Mouse (Mus musculus): ENCODE data around the gene Fuk. TPM values are rescaled to one million over a fixed set of nuclear protein-coding genes. Genes with fewer than 3 reads are reported as not detected.
"Not testable (repeated sequence)": the region's sequence is repeated elsewhere in the genome, so short reads cannot be mapped to it uniquely, and the experiment has no call there.

Gene Fuk
- polyA plus RNA-seq, 1 experiment from 2014 or later: 5.1 TPM

DNA sequence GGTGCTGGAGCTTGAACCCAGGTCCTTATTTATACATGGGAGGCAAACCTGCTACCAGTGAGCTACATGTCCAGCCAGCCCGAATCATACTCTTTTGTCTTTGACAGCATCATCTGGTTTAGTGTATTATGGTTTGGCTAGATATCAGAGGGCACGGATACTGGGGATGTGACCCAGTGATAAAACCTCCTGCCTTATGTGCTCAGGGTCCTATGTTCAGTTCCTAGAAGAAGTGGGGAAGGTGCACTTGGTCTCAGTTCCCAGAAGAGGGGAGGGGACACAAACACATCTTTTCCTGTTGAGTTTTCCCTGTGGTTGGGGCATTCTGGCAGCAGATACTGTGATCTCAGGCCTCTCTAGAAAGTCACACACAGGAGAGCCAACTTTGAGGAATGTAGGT lies 31.0 kb upstream of the Fuk start:
- Histone ChIP-seq H3K27me3 (ENCODE audit: control insufficient read depth, insufficient read depth, low read length) (no peaks in the 10 kb centered on the region), H3K4me2 (no peak overlapping the region), H3K36me3 (ENCODE audit: control insufficient read depth, insufficient read depth, low read length) (no peaks in the 10 kb centered on the region), H3K9me3 (replicated peaks; ENCODE audit: control insufficient read depth, low read length) (no peaks in the 10 kb centered on the region), H3K4me1 (ENCODE audit: control insufficient read depth, insufficient read depth, low read length) (peaks cover 30% of the 10 kb centered on the region), H3K4me3 (ENCODE audit: low read depth, low read length) (no peak overlapping the region), H3K27ac (ENCODE audit: low read depth, low read length) (no peak overlapping the region), H3K9ac (ENCODE audit: low read depth, low read length) (no peak overlapping the region; the same call in 1 of the 2 replicates)
- 75% methylated on average over 2 of the region's 2 CpGs for WGBS (ENCODE audit: insufficient replicate concordance)
- no peak for ATAC-seq (replicated peaks; ENCODE audit: insufficient number of reproducible peaks, low FRiP score, low TSS enrichment)

DNA sequence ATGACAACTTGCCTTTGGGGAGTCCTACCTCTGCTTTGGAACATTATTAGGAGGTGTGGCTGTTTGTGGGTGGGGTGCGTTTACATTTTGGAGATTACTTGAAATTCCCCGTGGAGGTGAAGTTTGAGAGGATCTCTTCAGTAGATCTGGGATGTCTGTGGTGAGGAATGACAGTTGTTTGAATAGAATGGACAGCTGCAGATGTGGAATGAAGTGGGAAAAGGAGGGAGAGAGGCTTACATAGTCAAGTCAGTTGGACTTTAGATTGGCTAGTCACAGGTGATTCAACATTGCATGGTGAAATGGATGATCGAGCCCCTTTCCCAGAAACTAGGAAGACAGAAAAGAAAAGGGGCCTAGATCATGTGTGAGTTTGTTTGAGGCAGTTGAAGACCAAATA lies 30.2 kb upstream of the Fuk start:
- H3K4me2 ChIP-seq: peak overlapping the region; percentile 40
- no peaks in the 10 kb centered on the region for H3K9me3 ChIP-seq (replicated peaks; ENCODE audit: control insufficient read depth, low read length)
- no peak overlapping the region for H3K27ac ChIP-seq (ENCODE audit: low read depth, low read length)
- H3K27me3 ChIP-seq (ENCODE audit: control insufficient read depth, insufficient read depth, low read length): no peaks in the 10 kb centered on the region
- H3K4me1 ChIP-seq (ENCODE audit: control insufficient read depth, insufficient read depth, low read length): peaks cover 32% of the 10 kb centered on the region
- H3K36me3 ChIP-seq (ENCODE audit: control insufficient read depth, insufficient read depth, low read length): no peaks in the 10 kb centered on the region
- no peak for ATAC-seq (replicated peaks; ENCODE audit: insufficient number of reproducible peaks, low FRiP score, low TSS enrichment)
- H3K9ac ChIP-seq (ENCODE audit: low read depth, low read length): no peak overlapping the region
- no peak overlapping the region for H3K4me3 ChIP-seq (ENCODE audit: low read depth, low read length)
- 68% methylated on average over 3 of the region's 3 CpGs for WGBS (ENCODE audit: insufficient replicate concordance)

- peak overlapping the region; percentile 41 for H3K27ac ChIP-seq (ENCODE audit: low read depth, low read length)
- no peaks in the 10 kb centered on the region for H3K27me3 ChIP-seq (ENCODE audit: control insufficient read depth, insufficient read depth, low read length)
- H3K4me1 ChIP-seq (ENCODE audit: control insufficient read depth, insufficient read depth, low read length): peaks cover 38% of the 10 kb centered on the region
- H3K4me2 ChIP-seq: peak overlapping the region; percentile 40
- 44% methylated on average over 12 of the region's 12 CpGs for WGBS (ENCODE audit: insufficient replicate concordance)
- no peaks in the 10 kb centered on the region for H3K9me3 ChIP-seq (replicated peaks; ENCODE audit: control insufficient read depth, low read length)
- no peak overlapping the region for H3K4me3 ChIP-seq (ENCODE audit: low read depth, low read length)
- no peaks in the 10 kb centered on the region for H3K36me3 ChIP-seq (ENCODE audit: control insufficient read depth, insufficient read depth, low read length)
- ATAC-seq (replicated peaks; ENCODE audit: insufficient number of reproducible peaks, low FRiP score, low TSS enrichment): peak; percentile 77
- H3K9ac ChIP-seq (ENCODE audit: low read depth, low read length): no peak overlapping the region
These were observed 29.1 kb upstream of the Fuk start for GRCm38 (mm10) chr8:110931176-110931939.

- not testable (repeated sequence) for H3K4me2 ChIP-seq; H3K9me3 ChIP-seq (replicated peaks; ENCODE audit: control insufficient read depth, low read length); H3K4me3 ChIP-seq (ENCODE audit: low read depth, low read length); H3K36me3 ChIP-seq (ENCODE audit: control insufficient read depth, insufficient read depth, low read length); H3K9ac ChIP-seq (ENCODE audit: low read depth, low read length); H3K27me3 ChIP-seq (ENCODE audit: control insufficient read depth, insufficient read depth, low read length); H3K27ac ChIP-seq (ENCODE audit: low read depth, low read length); ATAC-seq (replicated peaks; ENCODE audit: insufficient number of reproducible peaks, low FRiP score, low TSS enrichment)
- WGBS (ENCODE audit: insufficient replicate concordance): 94% methylated on average over 6 of the region's 8 CpGs
- peaks cover 41% of the 10 kb centered on the region for H3K4me1 ChIP-seq (ENCODE audit: control insufficient read depth, insufficient read depth, low read length)
These were observed 27.4 kb upstream of the Fuk start for GRCm38 (mm10) chr8:110929672-110930071.

- 45% methylated on average over 5 of the region's 5 CpGs for WGBS (ENCODE audit: insufficient replicate concordance)
These were observed 26.8 kb upstream of the Fuk start for GRCm38 (mm10) chr8:110929066-110929465.

GRCm38 (mm10) chr8:110928435-110928834 lies 26.1 kb upstream of the Fuk start:
- Histone ChIP-seq H3K4me2 (no peak overlapping the region; the same call in 1 of the 2 replicates), H3K4me3 (ENCODE audit: low read depth, low read length) (no peak overlapping the region), H3K36me3 (ENCODE audit: control insufficient read depth, insufficient read depth, low read length) (no peaks in the 10 kb centered on the region), H3K4me1 (ENCODE audit: control insufficient read depth, insufficient read depth, low read length) (peaks cover 41% of the 10 kb centered on the region), H3K27ac (ENCODE audit: low read depth, low read length) (peak overlapping the region; percentile 31; the same call in 1 of the 2 replicates), H3K9me3 (replicated peaks; ENCODE audit: control insufficient read depth, low read length) (no peaks in the 10 kb centered on the region), H3K9ac (ENCODE audit: low read depth, low read length) (no peak overlapping the region), H3K27me3 (ENCODE audit: control insufficient read depth, insufficient read depth, low read length) (no peaks in the 10 kb centered on the region)
- 67% methylated on average over 7 of the region's 7 CpGs for WGBS (ENCODE audit: insufficient replicate concordance)
- ATAC-seq (replicated peaks; ENCODE audit: insufficient number of reproducible peaks, low FRiP score, low TSS enrichment): no peak

More at GRCm38 (mm10) chr8:110929066-110929465, 26.8 kb upstream of the Fuk start:
- no peak for ATAC-seq (replicated peaks; ENCODE audit: insufficient number of reproducible peaks, low FRiP score, low TSS enrichment)
- Histone ChIP-seq H3K27ac (ENCODE audit: low read depth, low read length) (no peak overlapping the region), H3K9me3 (replicated peaks; ENCODE audit: control insufficient read depth, low read length) (no peaks in the 10 kb centered on the region), H3K9ac (ENCODE audit: low read depth, low read length) (no peak overlapping the region), H3K4me1 (ENCODE audit: control insufficient read depth, insufficient read depth, low read length) (peaks cover 41% of the 10 kb centered on the region), H3K36me3 (ENCODE audit: control insufficient read depth, insufficient read depth, low read length) (no peaks in the 10 kb centered on the region), H3K27me3 (ENCODE audit: control insufficient read depth, insufficient read depth, low read length) (no peaks in the 10 kb centered on the region), H3K4me3 (ENCODE audit: low read depth, low read length) (no peak overlapping the region), H3K4me2 (no peak overlapping the region)

GRCm38 (mm10) chr8:110926690-110927089 lies 24.4 kb upstream of the Fuk start:
- H3K9ac ChIP-seq (ENCODE audit: low read depth, low read length): no peak overlapping the region

GRCm38 (mm10) chr8:110925691-110926140 lies 23.4 kb upstream of the Fuk start:
- no peak overlapping the region for H3K4me3 ChIP-seq (ENCODE audit: low read depth, low read length)
- H3K27me3 ChIP-seq (ENCODE audit: control insufficient read depth, insufficient read depth, low read length): no peaks in the 10 kb centered on the region
- H3K27ac ChIP-seq (ENCODE audit: low read depth, low read length): no peak overlapping the region
- WGBS (ENCODE audit: insufficient replicate concordance): 73% methylated on average over 8 of the region's 8 CpGs
- H3K9ac ChIP-seq (ENCODE audit: low read depth, low read length): no peak overlapping the region
- no peaks in the 10 kb centered on the region for H3K36me3 ChIP-seq (ENCODE audit: control insufficient read depth, insufficient read depth, low read length)
- H3K9me3 ChIP-seq (replicated peaks; ENCODE audit: control insufficient read depth, low read length): no peaks in the 10 kb centered on the region
- ATAC-seq (replicated peaks; ENCODE audit: insufficient number of reproducible peaks, low FRiP score, low TSS enrichment): no peak
- H3K4me1 ChIP-seq (ENCODE audit: control insufficient read depth, insufficient read depth, low read length): peaks cover 41% of the 10 kb centered on the region
- H3K4me2 ChIP-seq: no peak overlapping the region

More at GRCm38 (mm10) chr8:110926690-110927089, 24.4 kb upstream of the Fuk start:
- no peak overlapping the region for H3K27ac ChIP-seq (ENCODE audit: low read depth, low read length)
- H3K4me3 ChIP-seq (ENCODE audit: low read depth, low read length): no peak overlapping the region
- 59% methylated on average over 4 of the region's 5 CpGs for WGBS (ENCODE audit: insufficient replicate concordance)
- no peak for ATAC-seq (replicated peaks; ENCODE audit: insufficient number of reproducible peaks, low FRiP score, low TSS enrichment)
- H3K4me1 ChIP-seq (ENCODE audit: control insufficient read depth, insufficient read depth, low read length): peaks cover 41% of the 10 kb centered on the region
- H3K27me3 ChIP-seq (ENCODE audit: control insufficient read depth, insufficient read depth, low read length): no peaks in the 10 kb centered on the region
- H3K36me3 ChIP-seq (ENCODE audit: control insufficient read depth, insufficient read depth, low read length): no peaks in the 10 kb centered on the region
- H3K9me3 ChIP-seq (replicated peaks; ENCODE audit: control insufficient read depth, low read length): no peaks in the 10 kb centered on the region
- no peak overlapping the region for H3K4me2 ChIP-seq
